Mouse (Mus musculus) layer of hippocampus, postnatal 14 days (tissue): ENCODE measurements at regions not wholly inside any gene's neighbourhood (a gene's known extent, or its start where the extent isn't known, plus 50 kb on each side); places are given as distances from the start of the nearest gene placed in this dataset.
A peak's percentile ranks its signal among the peaks of the same experiment; 100 is the strongest.

ENCODE experiments used
- DNase-seq, 2 experiments: peaks; one replicate each; pipeline ENCODE4 v3.0.0; 2021 to 2022; ENCODE audit warnings: low spot score in 2 of 2, mixed read lengths in 1 of 2

GRCm38 (mm10) chr5:35221451-35222305, 56.4 kb upstream of the Adra2c start:
- no peak for DNase-seq

- DNase-seq, result no peak
Observed at GRCm38 (mm10) chr5:35216271-35216670, 61.8 kb upstream of the Adra2c start.

- peak; percentile 40 to 45 for DNase-seq
Observed at GRCm38 (mm10) chr5:35215480-35216195, 62.5 kb upstream of the Adra2c start.

GRCm38 (mm10) chr5:35215007-35215406, 63.1 kb upstream of the Adra2c start:
- no peak for DNase-seq

- no peak for DNase-seq
Observed at GRCm38 (mm10) chr5:35209348-35209747, 68.8 kb upstream of the Adra2c start.

GRCm38 (mm10) chr5:35204049-35204448, 74.1 kb upstream of the Adra2c start:
- no peak for DNase-seq

- no peak for DNase-seq
Observed at GRCm38 (mm10) chr5:35198468-35198867, 79.7 kb upstream of the Adra2c start.

- DNase-seq, result peak; percentile 65 to 85
Observed at GRCm38 (mm10) chr5:35189113-35189797, 83.7 kb upstream of the Lrpap1 start.

- DNase-seq, result no peak
Observed at GRCm38 (mm10) chr5:35185826-35186225, 80.3 kb upstream of the Lrpap1 start.

- DNase-seq, result no peak
Observed at GRCm38 (mm10) chr5:35185289-35185688, 79.7 kb upstream of the Lrpap1 start.

GRCm38 (mm10) chr5:35183418-35183817, 77.9 kb upstream of the Lrpap1 start:
- DNase-seq, result no peak

GRCm38 (mm10) chr5:35177332-35177731, 71.8 kb upstream of the Lrpap1 start:
- DNase-seq, result no peak

- DNase-seq, result no peak
Observed at GRCm38 (mm10) chr5:35176112-35176848, 70.7 kb upstream of the Lrpap1 start.

- DNase-seq, result no peak
Observed at GRCm38 (mm10) chr5:35174318-35174717, 68.8 kb upstream of the Lrpap1 start.

GRCm38 (mm10) chr5:35171336-35171735, 65.8 kb upstream of the Lrpap1 start:
- DNase-seq, result no peak

GRCm38 (mm10) chr5:35170369-35171130, 65.0 kb upstream of the Lrpap1 start:
- peak in 1 of 2 experiments; percentile 62 for DNase-seq

- DNase-seq, result no peak
Observed at GRCm38 (mm10) chr5:35169614-35170293, 64.2 kb upstream of the Lrpap1 start.

GRCm38 (mm10) chr5:35168853-35169252, 63.3 kb upstream of the Lrpap1 start:
- DNase-seq, result peak in 1 of 2 experiments; percentile 50

GRCm38 (mm10) chr5:35168369-35168768, 62.8 kb upstream of the Lrpap1 start:
- DNase-seq, result no peak

GRCm38 (mm10) chr5:35165993-35166392, 60.4 kb upstream of the Lrpap1 start:
- DNase-seq, result no peak
